Mouse (Mus musculus): Measurements from ENCODE around the gene Flrt2.

- TF ChIP-seq EP300 (IDR thresholded peaks at IDR 0.05; ENCODE audit: insufficient read depth, low read depth, low read length) (no peak), CTCF (IDR thresholded peaks at IDR 0.05; ENCODE audit: low read depth, low read length) (no peak)
Measured at GRCm38 (mm10) chr12:95667296-95667695, 24.7 kb upstream of the Flrt2 start.

Measured in ES-Bruce4 (cell line).